Mouse (Mus musculus): ENCODE results near the gene Midn.
A peak's percentile ranks its signal among the peaks of the same experiment; 100 is the strongest.

The Midn gene

GRCm38 (mm10) chr10:80130403-80131031 is 17.6 kb upstream of the Midn start:
- no peak for DNase-seq

- peak; percentile 31 for DNase-seq
Observed at GRCm38 (mm10) chr10:80131316-80131951, 16.6 kb upstream of the Midn start.

- DNase-seq = no peak
Observed at GRCm38 (mm10) chr10:80131952-80132350, 16.1 kb upstream of the Midn start.

- DNase-seq = no peak
Observed at GRCm38 (mm10) chr10:80133226-80133849, 14.7 kb upstream of the Midn start.

- no peak for DNase-seq
Observed at GRCm38 (mm10) chr10:80134421-80134820, 13.7 kb upstream of the Midn start.

GRCm38 (mm10) chr10:80135161-80135560 is 12.9 kb upstream of the Midn start:
- DNase-seq = no peak

GRCm38 (mm10) chr10:80135641-80136040 is 12.4 kb upstream of the Midn start:
- no peak for DNase-seq

- DNase-seq = no peak
Observed at GRCm38 (mm10) chr10:80136179-80136951, 11.7 kb upstream of the Midn start.

GRCm38 (mm10) chr10:80136952-80137625 is 11.0 kb upstream of the Midn start:
- no peak for DNase-seq

- no peak for DNase-seq
Observed at GRCm38 (mm10) chr10:80137626-80138552, 10.2 kb upstream of the Midn start.

GRCm38 (mm10) chr10:80138553-80139438 is 9.3 kb upstream of the Midn start, which contains the start of gene Atp5d:
TSS of gene Atp5d (plus strand) at chr10:80138632.
- DNase-seq = peak; percentile 82

- no peak for DNase-seq
Observed at GRCm38 (mm10) chr10:80139439-80139775, 8.7 kb upstream of the Midn start.

- DNase-seq = no peak
Observed at GRCm38 (mm10) chr10:80139975-80140665, 8.0 kb upstream of the Midn start.

GRCm38 (mm10) chr10:80140666-80141035 is 7.4 kb upstream of the Midn start, which contains the start of gene Cbarp:
TSS of gene Cbarp (minus strand) at chr10:80140835.
- DNase-seq = no peak

- peak; percentile 97 for DNase-seq
Observed at GRCm38 (mm10) chr10:80141243-80141642, 6.8 kb upstream of the Midn start.

- peak; percentile 93 for DNase-seq
Observed at GRCm38 (mm10) chr10:80141786-80142529, 6.1 kb upstream of the Midn start.

- DNase-seq = no peak
Observed at GRCm38 (mm10) chr10:80142530-80142925, 5.5 kb upstream of the Midn start.

- DNase-seq = no peak
Observed at GRCm38 (mm10) chr10:80143664-80144063, 4.4 kb upstream of the Midn start.

- DNase-seq = no peak
Observed at GRCm38 (mm10) chr10:80144159-80144558, 3.9 kb upstream of the Midn start.

Measured in cerebellum, adult 11 months (tissue).